Mouse (Mus musculus) lung, adult 18-20 months (tissue): Measurements from ENCODE around the gene Kcnj6.

Experiments used
- DNase-seq, 2 experiments: peaks; one replicate each; pipeline ENCODE4 v3.0.0; 2022; ENCODE audit warnings: mixed read lengths in 2 of 2

Kcnj6 gene

DNA sequence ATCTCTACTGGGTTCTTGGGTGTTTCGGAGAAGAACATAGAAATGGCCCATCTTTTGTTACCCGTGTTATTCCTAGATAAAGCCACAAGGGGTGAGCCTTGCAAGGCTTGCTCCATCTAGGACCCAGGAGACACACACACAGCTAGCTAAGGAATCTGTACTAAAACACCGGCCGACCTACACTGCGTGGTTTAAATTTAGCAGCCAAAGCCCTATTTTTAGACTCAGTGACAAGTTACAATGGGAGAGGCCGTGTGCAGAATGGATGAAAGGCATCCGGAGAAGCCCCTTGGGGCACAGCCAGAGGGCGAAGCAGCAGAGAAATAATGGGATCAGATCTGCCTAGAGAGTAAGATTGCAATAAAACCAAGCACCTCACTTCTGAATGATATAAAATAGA is 232.4 kb downstream of the Kcnj6 start:
- DNase-seq, result no peak

DNA sequence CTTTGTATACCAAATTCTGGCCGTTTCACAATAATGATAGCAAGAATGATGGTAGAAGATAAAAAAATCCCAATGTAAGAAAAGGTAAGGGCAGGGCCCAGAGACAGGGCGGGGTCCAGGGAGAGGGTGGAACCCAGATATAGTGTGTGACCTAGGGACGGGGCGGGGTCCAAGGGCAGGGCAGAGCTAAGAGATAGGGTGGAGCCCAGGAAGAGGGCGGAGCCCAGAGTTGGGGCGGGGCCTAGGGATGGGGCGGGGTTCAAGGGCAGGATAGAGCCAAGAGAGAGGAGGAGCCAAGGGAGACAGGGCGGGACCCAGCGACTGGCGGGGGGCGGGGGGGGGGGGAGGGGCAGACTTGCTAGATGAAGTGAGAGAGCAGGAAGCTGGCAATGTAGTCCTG is 236.8 kb downstream of the Kcnj6 start:
- DNase-seq, result no peak

DNA sequence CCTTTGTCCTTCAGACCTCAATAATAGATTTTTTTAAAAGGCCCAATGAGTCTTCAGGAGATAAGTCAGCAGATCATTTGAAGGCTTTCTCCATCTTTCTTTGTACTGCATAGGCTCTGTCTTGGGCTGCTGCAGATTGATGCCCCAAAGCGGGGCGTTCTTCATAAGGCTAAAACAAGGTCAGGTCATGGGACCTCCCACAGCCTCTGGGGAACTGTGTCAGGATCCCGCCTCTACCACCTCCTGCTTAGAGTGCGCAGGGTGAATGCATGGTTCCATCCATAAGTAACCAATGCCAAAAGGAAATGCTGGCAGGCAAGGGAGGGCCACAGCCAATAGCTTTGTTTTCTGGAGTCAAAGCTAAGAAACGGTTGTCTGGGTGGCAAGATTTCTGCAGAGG is 237.7 kb downstream of the Kcnj6 start:
- no peak for DNase-seq

DNA sequence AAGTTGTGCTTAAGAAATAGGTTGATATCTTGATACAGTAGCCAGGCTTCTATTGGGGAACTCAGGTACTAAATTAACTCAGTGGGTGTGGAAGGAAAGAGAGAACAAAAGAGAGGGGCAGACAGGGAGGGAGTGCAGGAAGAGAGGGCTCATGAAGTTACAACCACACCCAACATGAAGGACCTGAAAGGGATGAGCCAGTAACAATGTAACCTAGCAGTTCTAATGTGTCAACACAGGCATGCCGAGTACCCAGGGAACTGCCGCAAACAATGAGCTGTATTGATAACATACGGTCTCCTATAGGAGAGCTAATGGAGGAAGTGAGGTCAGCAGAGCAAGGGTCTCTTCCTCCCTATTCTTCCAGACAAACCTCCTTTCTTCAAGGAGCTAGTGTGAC is 238.9 kb downstream of the Kcnj6 start:
- no peak for DNase-seq

DNA sequence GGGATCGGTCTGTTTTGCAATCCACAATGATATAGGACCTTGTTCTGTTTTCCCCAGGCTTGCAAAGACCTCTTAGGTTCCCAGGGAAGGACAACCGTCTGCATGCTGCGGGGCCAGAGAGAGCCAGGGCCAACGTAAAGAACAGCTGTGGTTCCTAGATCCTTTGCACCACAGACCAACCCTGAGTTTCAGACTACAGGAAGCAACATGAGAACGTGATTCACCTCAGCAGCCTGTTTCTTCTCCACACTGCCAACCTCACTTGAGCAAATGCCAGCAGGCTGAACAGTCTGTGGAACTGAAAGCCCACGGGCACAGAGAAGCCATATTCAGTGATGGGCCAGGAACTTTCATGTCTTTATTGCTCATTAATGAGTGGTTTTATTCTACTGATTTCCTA is 241.1 kb downstream of the Kcnj6 start:
- DNase-seq, result no peak

DNA sequence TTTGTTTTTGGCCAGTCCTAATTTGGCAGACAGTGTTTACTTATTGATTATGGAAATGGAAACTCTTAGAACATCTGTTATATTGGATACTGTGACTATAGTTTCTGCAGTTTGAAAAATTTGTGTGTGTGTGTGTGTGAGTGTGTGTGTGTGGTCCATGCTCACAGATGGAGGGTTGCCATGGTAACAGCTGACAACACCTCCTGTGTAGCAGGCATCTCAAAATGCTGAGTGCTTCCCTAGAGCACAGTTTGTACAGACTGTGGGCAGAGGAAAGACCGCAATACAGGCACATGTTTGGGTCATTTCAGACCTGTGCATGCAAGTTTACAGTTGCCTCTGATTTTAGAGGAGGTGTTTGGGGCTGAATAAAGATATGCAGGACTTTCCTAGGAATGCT is 244.0 kb downstream of the Kcnj6 start:
- DNase-seq, result no peak

DNA sequence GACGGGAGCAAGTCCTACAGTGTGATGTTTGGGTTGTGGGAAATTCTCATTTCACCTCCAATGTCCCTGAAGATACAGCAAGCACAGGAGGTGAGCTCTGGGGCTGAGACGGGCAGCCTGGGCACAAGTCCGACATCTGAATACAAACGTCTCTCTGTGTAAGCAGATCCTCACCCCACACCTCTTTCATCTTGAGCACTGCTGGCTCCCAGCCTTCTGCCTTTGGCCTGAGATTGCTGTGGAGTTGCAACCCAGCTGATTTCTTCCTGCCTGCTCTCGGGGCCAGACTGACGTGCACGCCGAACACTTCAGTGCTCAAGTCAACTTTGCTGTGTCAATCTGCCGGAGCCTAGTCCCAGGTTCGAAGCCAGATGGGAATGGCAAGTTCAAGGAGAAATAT is 244.7 kb downstream of the Kcnj6 start:
- DNase-seq, result peak; percentile 10 to 21

DNA sequence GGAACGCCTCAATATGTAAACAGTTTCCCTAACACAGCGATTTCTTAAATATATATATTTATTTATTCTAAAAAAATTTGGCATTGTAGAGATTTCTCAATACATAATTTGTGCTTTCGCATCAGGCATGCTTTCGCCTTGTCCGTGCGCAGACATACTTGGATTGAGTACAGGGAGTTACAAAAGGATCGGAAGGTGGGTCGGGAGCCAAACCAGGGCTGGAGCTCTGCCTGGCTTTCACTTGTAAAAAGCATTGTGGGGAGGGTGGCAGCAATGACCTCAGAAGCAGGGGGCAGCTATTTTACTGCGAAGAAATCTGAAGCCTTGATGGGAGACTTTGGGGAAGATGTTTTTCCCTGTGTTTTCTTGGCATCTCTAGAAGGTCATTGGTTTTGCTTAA is 252.5 kb downstream of the Kcnj6 start:
- DNase-seq, result peak in 1 of 2 experiments; percentile 27

DNA sequence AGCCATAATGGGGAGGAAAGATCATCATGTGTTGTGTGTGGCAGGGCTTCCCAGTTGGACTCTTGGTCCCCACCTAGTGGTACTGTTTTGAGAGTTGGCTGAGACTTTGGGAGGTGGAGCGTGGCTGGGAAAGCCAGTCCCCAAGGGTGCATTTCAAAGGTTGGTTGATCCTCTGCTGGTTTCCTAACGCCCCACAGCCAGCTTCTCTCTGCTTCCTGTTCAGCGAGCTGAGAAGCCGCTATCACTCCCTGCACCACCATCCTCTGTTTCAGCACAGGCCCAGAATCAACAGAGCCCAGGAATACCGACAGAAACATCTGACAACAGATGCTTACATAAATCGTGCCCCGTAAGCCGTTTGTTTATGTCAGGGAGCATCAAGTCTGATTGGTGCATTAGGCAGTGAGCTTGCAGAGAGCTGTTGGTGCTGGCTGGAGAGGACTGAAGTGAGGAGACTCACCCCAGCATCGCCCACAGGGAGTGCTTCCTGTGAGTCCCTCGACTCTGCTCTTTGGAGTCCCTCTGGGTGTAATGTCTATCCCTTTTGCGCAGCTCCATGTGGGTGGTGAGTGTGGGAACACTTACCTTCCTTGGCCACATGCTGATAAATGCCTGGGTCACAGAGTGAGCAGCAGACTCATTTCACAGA is 253.5 kb downstream of the Kcnj6 start:
- DNase-seq, result peak; percentile 16 to 25

DNA sequence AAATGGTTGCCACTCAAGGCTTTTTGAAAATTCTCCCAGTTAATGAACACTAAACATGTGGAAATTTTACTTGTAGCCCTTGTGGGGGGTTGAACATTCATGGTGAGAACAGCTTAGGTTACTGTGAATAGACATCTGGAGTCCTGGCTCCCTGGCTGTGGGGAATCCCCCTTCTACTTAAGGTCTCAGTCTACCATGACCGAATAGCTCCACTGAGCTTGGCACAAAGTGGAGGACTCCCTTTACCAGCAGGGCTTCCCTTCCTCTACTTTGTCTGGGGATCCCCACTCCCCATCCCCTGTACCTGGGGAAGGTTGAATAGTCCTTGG is 260.2 kb downstream of the Kcnj6 start:
- no peak for DNase-seq

DNA sequence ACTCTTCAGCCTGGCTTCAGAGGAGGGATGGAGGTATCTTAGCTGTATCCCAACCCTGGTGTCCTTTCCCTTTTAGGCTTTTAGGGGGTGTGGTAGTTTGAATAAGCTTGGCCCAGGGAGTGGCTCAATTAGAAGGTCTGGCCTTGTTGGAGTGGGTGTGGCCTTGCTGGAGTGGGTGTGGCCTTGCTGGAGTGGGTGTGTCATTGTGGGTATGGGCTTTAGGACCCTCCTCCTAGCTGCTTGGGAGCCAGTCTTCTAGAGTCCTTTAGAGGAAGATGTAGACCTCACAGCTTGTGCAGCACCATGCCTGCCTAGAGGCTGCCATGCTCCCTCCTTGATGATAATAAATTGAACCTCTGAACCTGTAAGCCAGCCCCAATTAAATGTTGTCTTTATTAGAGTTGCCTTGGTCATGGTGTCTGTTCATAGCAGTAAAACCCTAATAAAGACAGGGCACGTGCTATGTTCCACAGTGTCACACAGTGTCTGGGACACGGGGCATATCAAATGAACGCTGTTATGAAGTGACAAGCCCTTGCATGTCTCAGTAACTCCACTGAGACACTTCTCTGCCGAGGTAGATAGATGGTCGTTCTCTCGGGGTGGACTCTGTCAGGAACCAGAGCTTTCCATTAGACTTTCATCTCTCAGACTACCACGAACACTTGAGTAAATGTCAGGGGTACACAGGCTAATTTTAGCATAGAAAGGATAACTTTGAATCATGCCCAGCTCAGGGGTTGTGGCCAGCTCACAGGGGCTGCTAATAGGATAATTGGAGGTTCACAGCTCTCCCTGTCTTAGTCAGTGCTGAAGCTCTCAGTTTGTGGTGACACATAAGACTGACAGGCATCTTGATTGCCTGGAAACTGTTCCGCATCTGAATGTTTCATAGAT is 260.8 kb downstream of the Kcnj6 start:
- DNase-seq, result no peak

DNA sequence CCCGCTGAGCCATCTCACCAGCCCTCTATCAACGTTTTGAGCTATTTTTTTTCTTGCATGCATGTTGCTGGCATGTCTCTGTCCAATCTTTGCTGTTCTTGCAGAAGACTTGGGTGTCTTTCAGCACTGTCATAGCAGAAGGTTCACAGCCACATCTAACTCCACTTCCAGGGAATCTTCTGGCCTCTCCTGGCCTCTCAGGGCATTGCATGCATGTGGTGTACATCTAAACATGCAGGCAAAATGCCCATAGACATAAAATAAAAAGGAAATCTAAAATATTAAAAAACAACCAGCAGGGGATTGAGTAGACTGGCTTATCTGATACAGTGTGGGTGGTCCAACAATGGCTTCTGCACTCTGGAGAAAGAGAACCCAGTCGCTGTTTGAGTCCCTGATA is 262.0 kb downstream of the Kcnj6 start:
- no peak for DNase-seq

DNA sequence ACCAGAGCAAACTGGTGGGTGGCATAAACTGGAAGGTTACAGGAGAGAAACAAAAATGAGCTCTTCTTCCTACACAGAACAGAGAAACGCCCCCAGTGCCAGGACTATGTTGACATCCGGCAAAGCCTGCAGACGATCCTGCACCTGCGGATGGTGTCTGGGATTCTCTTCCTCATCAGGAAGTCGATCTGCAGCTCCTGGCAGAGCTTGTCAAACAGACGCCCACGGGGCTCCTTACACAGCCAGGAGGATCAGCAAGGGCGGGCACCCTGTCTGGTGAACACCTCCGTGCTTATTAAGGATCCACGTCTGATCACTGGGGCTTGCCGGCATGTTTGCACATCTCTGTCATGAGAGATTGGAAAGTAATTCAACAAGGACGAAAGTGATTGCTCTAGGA is 266.5 kb downstream of the Kcnj6 start:
- no peak for DNase-seq

DNA sequence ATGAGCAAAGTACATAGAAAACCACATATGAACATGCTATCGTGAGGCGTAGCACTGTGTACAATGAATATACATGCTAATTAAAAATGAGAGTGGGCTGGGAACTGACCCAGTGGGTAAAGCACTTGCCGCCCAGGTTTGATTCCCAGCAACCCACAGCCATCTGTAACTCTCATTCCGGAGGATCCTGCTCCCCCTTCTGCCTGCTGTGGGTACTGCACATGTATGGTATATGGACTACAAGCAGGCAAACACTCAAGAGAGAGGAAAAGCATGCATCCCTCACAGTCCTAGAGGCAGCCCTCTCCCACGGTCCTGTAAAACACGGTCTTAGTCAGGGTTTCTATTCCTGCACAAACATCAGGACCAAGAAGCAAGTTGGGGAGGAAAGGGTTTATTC is 268.3 kb downstream of the Kcnj6 start:
- no peak for DNase-seq

DNA sequence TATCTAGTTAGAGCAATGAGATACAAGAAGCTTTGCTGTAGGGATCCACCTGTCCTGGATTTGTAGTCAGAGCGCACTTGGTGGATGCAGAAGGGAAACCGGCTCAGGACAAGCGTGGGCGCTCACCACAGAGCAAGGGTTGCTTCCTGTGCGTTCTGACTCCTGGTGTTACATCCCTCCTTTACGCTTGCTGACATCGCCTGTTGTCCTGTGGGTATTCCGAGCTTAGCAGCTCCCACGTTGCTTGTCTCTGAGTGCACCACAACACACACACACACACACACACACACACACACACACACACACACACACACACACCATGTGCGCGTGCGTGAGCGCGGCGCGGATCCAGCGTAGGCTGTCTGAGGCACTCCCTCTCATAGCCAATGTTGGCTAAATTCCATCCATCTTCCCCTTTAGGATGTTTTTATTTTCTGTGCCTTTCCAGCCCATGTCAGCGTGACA is 272.7 kb downstream of the Kcnj6 start:
- no peak for DNase-seq

DNA sequence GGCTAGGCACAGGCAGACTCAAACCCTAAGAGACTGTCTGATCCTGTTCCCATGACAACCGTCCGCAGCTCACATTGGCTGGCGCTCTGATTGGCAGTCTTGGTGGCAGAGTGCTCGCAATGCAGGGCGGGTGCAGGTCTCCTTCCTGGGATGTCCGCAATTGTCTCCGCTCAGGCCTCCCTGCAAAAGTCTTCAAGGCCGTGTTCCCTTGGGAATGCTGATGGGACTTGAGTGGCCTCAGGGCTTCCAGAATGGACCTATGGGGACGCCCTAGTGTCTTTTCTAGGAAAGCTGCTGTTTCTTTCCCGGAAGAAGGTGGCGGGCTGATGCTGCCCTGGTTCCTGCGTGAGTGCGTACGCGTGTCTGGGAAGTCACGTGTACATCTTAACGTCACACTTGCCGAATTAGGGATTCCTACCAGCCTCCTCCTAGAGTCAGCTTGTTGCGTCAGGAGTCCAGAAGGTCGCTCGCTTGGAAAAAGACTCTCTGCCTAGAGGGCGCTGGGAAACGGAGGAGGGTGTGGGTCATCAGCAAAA is 273.4 kb downstream of the Kcnj6 start:
- DNase-seq, result peak; percentile 80 to 86

DNA sequence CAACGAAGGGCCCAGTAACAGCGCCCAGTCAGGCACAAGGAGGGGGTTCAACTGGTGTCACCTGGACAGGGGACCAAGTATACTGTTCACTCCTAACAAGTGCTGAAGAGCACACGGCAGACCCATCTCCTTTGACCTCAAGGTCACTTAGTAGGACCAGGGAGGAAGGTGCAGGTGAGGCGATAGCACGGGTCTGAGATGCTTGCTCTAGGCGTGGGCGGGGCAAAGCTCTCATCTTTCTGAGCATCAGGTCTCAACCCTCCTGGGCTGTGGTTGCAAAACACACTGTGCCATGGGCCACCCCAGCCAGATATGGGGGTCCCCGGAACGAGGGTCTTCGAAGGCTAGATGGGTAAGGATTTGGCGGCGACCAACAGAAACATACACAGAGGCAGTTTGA is 274.6 kb downstream of the Kcnj6 start:
- no peak for DNase-seq

DNA sequence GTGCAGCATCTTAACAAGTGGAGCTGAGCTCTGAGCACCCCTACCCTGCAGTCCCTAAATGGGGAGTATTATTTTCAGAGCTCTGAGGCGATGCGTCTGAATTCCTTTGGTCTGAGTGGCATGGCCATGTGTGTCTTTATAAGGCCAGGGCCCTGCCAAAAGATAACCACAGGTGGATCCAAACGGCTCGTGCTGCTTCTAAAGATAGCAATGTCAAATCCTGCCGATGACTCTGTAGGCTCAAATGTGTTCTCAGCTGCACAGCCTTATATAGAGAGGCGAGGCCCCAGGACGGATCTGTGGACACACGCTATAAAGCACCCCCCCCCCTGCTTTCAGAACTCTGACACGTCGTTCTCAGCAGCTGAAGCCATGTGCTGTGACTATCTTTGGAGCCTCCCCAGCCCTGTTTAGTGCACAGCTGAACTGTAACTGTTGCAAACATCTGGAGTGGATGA is 275.9 kb downstream of the Kcnj6 start:
- DNase-seq, result no peak

DNA sequence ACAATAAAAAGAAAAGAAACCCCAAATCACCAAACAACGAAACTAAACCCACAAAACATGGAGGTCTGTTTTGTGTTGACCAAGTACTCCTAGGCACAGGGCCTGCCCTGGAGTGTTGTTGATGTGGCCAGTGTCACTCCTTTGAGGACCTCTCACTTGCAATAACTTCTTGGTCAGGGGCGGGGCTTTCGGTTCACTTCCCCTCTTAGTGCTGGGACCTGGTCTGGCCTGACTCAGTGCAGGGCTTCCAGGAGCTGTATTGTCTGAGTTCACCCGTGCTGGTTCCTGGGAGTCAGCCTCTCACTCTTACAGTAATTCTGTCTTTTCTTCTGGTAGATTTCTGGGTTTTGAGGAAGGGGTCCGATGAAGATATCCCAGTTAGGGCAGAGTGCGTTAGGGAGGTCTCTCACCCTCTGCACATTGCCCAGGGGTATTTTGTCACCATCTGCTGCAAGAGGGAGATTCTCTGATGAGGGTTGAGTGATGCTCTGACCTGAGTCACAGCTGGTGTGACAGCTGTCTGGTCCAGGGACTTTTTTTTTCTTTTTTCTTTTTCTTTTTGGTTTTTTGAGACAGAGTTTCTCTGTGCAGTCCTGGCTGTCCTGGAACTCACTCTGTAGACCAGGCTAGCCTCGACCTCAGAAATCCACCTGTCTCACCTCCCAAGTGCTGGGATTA is 276.9 kb downstream of the Kcnj6 start:
- DNase-seq, result no peak

DNA sequence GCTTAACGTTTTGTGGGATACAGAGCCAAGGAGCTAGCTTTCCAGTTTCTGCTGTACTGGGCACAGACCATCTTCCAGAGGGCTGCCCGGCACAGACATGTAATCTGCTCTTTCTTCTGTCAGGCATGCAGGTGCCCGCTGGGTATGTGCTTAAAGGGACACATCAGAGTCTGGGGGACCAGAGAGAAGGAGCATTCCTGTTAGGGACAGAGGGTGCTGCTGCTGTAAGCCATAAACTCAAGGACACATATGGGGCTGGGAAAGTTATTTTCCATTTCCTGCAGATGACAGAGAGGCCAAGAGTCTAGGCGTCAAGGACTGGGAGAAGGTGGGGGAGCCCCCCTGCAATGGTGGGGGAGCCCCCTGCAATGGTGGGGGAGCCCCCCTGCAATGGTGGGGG is 278.0 kb downstream of the Kcnj6 start:
- no peak for DNase-seq

DNA sequence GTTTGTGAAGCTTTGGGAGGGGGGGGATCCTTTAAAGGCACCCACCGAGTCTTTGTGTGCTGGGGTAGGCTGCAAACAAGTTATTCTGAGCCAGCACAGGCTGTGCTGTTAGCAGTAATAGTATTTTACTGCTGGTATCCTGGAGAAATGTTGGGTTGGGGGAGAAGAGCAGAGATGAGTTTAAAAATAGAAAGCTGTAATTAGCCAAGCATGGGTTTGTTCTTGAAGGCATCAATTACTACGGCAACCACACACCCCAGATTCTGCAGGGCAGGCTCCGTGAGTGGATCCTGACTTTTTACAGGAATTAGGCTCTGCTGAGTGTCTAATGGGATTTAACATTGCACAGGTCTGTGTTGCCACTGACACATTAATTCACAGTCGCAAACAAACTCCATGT is 278.6 kb downstream of the Kcnj6 start:
- DNase-seq, result no peak

DNA sequence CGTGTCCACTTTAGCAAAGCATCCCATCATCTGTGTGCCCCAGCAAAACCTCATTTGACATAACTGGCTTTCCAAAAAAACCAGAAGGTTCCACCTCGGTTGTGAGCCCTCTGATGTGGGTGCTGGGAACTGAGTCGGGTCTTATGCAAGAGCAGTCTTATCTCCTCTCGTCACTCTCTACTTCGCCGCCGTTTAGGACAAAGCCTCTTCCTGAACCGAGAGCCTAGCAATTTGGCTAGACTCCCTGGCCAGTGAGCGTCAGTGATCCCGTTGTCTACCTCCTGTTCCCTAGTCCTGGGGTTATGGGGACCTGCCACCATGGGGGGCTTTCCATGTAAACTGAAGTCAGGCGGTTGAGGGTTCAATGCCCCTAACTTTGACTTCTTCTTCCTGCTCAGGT is 280.4 kb downstream of the Kcnj6 start:
- no peak for DNase-seq

DNA sequence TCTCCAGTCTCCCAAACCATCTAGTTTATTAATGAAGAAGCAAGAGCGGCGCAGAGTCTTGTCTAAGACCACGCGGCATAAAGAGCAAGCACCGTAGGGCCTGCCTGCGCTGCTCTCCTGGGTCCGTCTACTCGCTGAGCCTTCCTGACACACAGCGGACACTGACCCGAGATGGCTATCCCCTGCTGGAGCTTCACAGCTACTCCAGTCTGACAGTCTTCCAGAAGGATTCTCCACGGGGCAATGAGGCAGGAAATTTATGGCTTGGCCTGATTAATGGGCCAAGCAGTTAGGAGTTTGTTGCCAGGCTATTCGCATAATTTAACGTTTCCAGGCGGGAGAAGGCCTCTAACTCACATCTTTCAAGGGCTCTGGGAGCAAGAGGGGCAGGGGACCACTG is 283.0 kb downstream of the Kcnj6 start:
- no peak for DNase-seq
